Mouse (Mus musculus): Measurements from ENCODE around the gene Olfr418.
"Not testable (repeated sequence)": the region's sequence is repeated elsewhere in the genome, so short reads cannot be mapped to it uniquely, and the experiment has no call there.

Gene Olfr418

DNA sequence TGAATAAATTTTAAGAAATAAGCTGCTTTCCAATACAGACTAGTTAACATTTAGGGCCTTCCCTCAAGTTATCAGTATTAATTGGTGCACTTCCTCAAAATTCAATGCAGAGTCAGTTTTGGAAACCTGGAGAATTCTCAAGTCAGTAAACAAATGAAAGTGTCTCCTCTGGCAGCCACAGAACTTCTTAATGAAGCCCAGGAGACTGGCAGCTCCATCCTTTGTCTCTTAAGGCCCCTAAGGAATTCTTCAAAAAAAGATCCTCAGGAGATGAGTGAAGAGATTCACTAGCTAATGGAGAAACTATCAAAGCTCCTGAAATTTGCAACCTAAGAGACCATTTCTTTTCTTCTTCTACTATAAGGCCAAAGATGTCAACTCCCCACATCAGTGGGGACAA, at the start of gene Olfr418:
Olfr418 (plus strand) TSS at position 301 of the 400 bp plus-strand sequence.
- DNase-seq (ENCODE audit: low spot score in 2 of 2), result no peak

DNA sequence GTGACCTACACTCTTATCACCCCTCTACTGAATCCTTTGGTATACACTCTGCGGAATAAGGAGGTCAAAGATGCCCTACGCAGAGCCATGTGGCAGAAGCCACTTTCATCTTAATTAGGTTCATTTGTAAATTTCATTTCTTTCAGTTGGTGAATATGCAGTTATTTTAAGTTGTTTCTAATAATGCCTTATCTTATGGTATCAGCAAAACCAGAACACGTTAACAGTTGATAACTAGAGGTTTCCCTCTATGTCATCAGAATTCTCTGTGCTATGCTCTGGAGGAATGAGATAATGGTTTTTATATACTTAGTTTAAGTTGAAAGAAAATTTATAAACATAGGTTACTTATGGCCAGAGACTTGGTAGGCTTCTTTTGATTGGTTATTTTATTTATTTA, 49.3 kb upstream of the Olfr418 start:
- no peak for DNase-seq (ENCODE audit: low spot score in 2 of 2)

DNA sequence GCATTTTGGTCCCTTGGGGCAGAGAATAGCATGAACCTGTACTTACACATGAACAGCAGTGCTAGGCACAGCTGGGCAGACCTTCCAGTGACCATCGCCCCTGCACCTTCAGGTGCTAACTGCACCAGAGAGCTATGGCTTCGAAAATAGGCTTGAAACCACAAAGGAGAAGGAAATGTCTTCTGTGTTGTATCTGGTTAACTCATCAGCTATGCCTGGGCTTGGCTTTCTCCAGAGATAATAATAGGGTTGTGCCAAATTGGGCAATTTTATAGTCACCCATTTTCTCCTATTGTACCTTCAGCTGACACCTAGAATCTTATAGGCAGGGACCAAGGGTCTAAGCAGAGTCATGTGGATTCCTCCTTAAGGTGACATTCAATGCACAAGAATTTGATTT, 38.7 kb upstream of the Olfr418 start, which contains the start of gene Fcer1a:
Fcer1a (minus strand) TSS at position 134 of the 400 bp plus-strand sequence.
- DNase-seq (ENCODE audit: low spot score in 2 of 2), result no peak

DNA sequence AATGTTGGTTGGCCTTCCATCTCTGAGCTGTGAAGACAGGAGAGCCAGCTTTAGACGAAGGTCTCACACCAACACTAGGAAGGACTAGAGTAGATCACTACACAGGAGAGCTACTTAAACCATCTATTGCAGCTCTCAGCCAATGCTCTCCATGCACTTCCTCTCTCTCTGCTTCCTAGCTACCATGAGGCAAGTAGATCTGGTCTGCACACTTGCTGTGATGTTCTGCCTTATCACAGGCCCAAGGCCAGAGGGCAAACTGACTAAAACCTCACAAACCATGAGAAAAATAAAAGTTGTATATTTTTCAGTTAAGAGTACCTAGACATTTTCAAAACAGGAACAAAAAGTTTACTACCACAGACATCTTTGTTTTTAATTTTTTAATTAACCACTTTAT, 28.8 kb upstream of the Olfr418 start:
- DNase-seq (ENCODE audit: low spot score in 2 of 2), result not testable (repeated sequence)

DNA sequence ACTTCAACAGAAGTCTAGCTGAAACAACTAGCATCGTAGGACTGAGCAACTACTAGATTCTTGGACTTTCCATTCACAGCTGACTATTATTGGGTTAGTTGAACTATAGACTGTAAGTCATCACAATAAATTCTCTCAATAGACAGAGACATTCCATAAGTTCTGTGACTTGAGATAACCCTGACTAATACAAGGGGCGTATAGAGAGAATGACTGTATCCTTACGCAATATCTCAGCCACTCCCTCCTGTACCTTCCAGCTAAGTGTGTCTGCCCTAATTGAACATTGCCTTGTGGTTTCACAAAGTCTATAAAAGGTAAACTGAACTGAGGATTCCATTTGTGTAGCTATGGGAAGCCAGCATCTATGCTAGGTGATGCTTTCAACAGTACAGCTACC, 15.9 kb upstream of the Olfr418 start:
- no peak for DNase-seq (ENCODE audit: low spot score in 2 of 2)

DNA sequence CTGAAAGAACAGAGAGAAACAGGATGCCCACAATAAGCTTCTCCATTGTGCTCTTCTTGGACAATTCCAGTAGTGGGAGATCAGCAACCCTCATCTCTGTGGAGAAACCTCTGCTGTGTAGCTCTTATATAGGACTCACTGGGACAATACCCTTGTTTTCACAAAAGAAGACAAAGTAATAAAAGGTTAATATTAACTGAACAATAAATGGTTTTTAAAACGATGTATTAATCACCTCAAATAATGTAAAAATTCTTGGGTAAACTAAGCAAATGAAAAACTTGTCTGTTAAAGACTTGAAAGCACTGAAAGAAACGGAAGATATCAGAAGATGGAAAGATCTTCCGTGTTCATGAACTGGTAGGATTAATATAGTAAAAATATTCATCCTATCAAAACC, 11.9 kb downstream of the Olfr418 start, which contains the start of gene Mptx2:
Mptx2 (minus strand) TSS at position 101 of the 400 bp plus-strand sequence.
- DNase-seq (ENCODE audit: low spot score in 2 of 2), result no peak

DNA sequence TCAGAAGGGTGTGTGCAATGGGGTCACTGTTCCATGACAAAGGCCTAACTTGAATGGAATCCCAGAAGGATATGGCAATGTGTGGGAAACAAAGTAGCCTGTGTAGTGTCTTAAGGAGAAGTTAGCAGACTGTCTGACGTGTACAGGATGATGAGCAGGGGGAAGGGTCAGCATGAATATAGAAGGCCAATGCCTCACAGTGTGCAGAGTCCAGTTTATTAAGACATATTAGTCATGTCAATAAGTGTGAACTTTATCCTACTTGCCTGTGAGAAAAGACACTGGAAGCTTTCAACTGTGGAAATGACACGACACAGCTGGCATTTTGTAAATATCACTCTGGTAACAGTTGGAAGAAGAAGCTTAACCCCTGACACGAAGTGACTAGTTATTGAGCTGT, 37.0 kb downstream of the Olfr418 start:
- not testable (repeated sequence) for DNase-seq (ENCODE audit: low spot score in 2 of 2)

DNA sequence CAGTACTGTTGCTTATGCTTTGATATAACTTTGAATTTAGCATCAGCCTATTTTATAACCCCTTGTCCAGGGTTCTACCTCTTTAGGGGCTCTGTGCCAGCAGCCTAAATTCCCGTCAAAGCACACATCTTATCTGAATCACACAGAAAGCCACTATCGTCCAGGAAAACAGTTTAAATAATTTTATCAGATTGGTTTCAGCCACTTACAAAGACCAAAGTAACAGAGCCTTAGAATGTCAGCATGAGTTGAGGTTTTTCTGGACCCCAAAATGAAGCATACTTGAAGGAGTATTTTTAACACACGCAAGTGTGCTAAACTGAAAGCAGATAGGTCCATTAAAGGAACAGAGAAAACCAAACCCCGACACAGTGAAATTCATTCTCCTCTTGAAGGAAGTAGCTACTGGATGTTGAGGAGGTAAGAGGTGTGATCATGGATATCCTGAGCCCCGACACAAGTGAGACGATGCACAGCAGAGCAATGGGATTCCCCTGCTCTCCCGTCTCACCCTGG, 47.8 kb downstream of the Olfr418 start:
- not testable (repeated sequence) for DNase-seq (ENCODE audit: low spot score in 2 of 2)

DNA sequence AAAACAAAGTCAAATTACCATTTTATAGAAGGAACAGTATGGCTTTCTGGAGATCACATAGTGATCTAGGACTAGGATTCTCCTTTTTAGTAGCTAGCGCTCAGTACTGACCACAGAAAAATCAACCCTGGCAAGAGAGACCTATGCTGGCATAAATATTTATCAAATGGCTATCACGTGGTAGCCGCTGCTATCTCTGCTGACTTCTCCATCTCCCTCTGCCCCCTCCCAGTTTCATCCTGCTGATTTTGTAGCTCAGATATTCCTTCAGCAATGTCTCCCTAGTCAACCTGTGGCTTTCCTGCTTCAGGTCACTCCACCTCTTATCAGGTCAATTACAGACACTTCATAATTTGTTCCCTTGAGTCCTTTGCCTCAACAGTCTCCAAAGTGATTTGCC, 49.9 kb downstream of the Olfr418 start:
- no peak for DNase-seq (ENCODE audit: low spot score in 2 of 2)

DNA sequence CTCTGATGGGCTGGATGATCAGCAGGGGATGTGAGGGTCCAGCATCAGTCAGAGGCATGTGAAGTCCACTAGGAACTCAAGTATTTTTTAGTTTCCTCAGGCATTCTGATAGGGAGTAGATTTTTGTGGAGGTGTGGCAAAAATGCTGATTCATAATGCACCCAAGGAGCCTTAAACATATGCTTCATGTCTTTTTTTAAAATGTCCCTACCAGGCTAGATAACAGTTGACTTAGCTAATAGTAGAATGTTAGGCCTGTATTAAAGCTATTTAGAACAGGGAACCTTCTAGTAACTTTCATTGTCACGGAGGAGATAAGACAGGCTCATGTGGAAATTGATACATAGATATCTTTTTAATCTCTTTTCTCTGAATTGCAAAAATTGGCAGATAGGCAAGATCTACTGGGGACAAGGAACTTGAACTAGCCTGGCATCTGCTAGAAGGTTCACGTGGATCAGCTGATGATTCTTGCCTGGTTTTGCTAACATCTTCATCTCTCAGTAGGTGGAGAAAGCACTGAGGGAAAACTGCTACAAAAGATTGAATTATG, 52.2 kb downstream of the Olfr418 start:
- DNase-seq (ENCODE audit: low spot score in 2 of 2), result no peak

DNA sequence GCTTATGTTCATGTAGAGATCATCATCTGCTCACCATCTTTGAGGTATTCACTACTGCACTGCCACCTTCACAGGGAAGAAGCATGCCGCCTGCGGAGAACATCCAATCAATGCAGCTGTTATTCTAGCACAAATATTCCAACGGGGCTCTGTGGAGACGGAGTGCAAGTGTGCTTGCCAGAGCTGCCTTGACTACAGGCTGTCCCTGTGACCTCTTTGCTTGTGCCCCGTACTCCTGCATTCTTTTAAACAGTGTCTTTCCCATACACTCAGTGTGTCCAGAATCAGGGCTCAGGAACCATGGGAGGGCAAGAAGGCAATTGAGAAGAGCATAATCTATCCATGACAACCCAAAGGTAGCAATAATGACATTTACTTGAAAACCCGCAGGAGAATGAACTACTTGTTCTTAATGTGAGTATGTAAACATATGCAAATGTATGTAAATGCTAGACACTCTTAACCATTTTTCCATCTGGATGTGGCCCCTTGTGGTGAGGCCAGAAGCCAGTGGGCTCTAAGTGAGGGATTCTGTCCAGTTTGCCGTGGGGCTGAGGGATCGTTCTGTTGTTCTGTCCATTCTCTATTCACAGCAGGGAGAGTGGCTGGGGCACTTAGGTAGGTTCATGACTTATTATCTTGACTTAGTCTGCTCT, 55.9 kb downstream of the Olfr418 start:
- no peak for DNase-seq (ENCODE audit: low spot score in 2 of 2)

DNA sequence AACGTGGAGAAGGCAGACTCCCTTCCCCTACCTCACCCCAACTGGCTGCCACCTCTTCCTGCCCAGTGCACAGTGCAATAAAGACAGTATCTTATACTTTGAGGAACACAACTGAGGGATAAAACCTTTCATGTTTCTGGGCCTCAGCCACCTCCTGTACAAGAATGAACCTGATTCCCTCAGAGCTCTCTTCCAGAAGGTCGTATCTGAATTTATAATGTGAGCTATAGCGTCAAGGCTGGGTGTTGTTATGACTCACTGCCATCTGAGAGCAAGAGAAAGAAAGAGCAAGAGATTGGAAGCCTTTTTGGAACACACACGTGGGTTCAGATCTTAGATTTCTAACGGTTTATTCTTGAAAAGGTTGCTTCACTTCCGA, 56.4 kb downstream of the Olfr418 start:
- no peak for DNase-seq (ENCODE audit: low spot score in 2 of 2)
